Mouse (Mus musculus): ENCODE measurements around the gene Inafm1. TPM values are rescaled to one million over a fixed set of nuclear protein-coding genes. Genes with fewer than 3 reads are reported as not detected.
"Not testable (repeated sequence)": the region's sequence is repeated elsewhere in the genome, so short reads cannot be mapped to it uniquely, and the experiment has no call there.

The Inafm1 gene
- total RNA-seq, 1 experiment: 2.1 TPM

GRCm38 (mm10) chr7:16259110-16259590 is 14.3 kb downstream of the Inafm1 start, which contains the start of gene C5ar1:
C5ar1 (minus strand) TSS chr7:16259540.
- Histone ChIP-seq H3K9ac (ENCODE audit: insufficient read depth, low read depth, low read length, poor library complexity, severe bottlenecking) (no peak within 1 kb of the TSS), H3K4me1 (ENCODE audit: control insufficient read depth in 2 of 2, insufficient read depth in 2 of 2, low read length in 2 of 2, poor library complexity in 1 of 2) (no peaks in the 10 kb centered on the region), H3K27ac (ENCODE audit: insufficient read depth, low read depth, low read length, poor library complexity, severe bottlenecking) (no peak within 1 kb of the TSS), H3K9me3 (ENCODE audit: control insufficient read depth, insufficient read depth, low read depth, low read length) (no peaks in the 10 kb centered on the region), H3K4me3 (ENCODE audit: insufficient read depth in 1 of 2, low read depth in 1 of 2, low read length in 2 of 2, poor library complexity in 1 of 2, severe bottlenecking in 1 of 2) (no peak within 1 kb of the TSS), H3K36me3 (ENCODE audit: control insufficient read depth, insufficient read depth, low read length, poor library complexity, severe bottlenecking) (no peaks in the 10 kb centered on the region)
- TF ChIP-seq ZNF384 (IDR thresholded peaks at IDR 0.05; ENCODE audit: low read depth, low read length) (no peak), ZC3H11A (IDR thresholded peaks at IDR 0.05; ENCODE audit: borderline replicate concordance, low read depth, low read length) (no peak), HCFC1 (IDR thresholded peaks at IDR 0.05; ENCODE audit: borderline replicate concordance, insufficient read depth, low read length) (no peak), CHD2 (IDR thresholded peaks at IDR 0.05; ENCODE audit: low read depth, low read length) (no peak), MAFK (IDR thresholded peaks at IDR 0.05; ENCODE audit: insufficient read depth, low read depth, low read length) (no peak)
- DNase-seq (ENCODE audit: low read depth, low spot score): no peak
- in situ Hi-C loops (cut with MboI; ENCODE audit: low sequenced_read_pairs in 2 of 2, unreplicated experiment in 2 of 2): loop anchor here in 1 of 2 experiments (25.0 kb wide), 1 partner anchor 297 kb away; the partner anchor contains the start of gene Ehd2

GRCm38 (mm10) chr7:16257830-16258229 is 15.6 kb downstream of the Inafm1 start:
- no peak overlapping the region for H3K27ac ChIP-seq (ENCODE audit: insufficient read depth, low read depth, low read length, poor library complexity, severe bottlenecking)
- DNase-seq (ENCODE audit: low read depth, low spot score): no peak
- H3K36me3 ChIP-seq (ENCODE audit: control insufficient read depth, insufficient read depth, low read length, poor library complexity, severe bottlenecking): no peaks in the 10 kb centered on the region
- H3K4me3 ChIP-seq (ENCODE audit: insufficient read depth in 1 of 2, low read depth in 1 of 2, low read length in 2 of 2, poor library complexity in 1 of 2, severe bottlenecking in 1 of 2): no peak overlapping the region
- H3K9me3 ChIP-seq (ENCODE audit: control insufficient read depth, insufficient read depth, low read depth, low read length): no peaks in the 10 kb centered on the region
- no peaks in the 10 kb centered on the region for H3K4me1 ChIP-seq (ENCODE audit: control insufficient read depth in 2 of 2, insufficient read depth in 2 of 2, low read length in 2 of 2, poor library complexity in 1 of 2)
- TF ChIP-seq ZC3H11A (IDR thresholded peaks at IDR 0.05; ENCODE audit: borderline replicate concordance, low read depth, low read length): no peak
- TF ChIP-seq MAFK (IDR thresholded peaks at IDR 0.05; ENCODE audit: insufficient read depth, low read depth, low read length): no peak
- TF ChIP-seq ZNF384 (IDR thresholded peaks at IDR 0.05; ENCODE audit: low read depth, low read length): no peak
- TF ChIP-seq HCFC1 (IDR thresholded peaks at IDR 0.05; ENCODE audit: borderline replicate concordance, insufficient read depth, low read length): no peak
- no peak for TF ChIP-seq CHD2 (IDR thresholded peaks at IDR 0.05; ENCODE audit: low read depth, low read length)
- no peak overlapping the region for H3K9ac ChIP-seq (ENCODE audit: insufficient read depth, low read depth, low read length, poor library complexity, severe bottlenecking)
- in situ Hi-C loops (cut with MboI; ENCODE audit: low sequenced_read_pairs in 2 of 2, unreplicated experiment in 2 of 2): loop anchor here in 1 of 2 experiments (25.0 kb wide), 1 partner anchor 296 kb away; the partner anchor contains the start of gene Ehd2

GRCm38 (mm10) chr7:16255963-16256362 is 17.5 kb downstream of the Inafm1 start:
- H3K9ac ChIP-seq (ENCODE audit: insufficient read depth, low read depth, low read length, poor library complexity, severe bottlenecking); H3K9me3 ChIP-seq (ENCODE audit: control insufficient read depth, insufficient read depth, low read depth, low read length); H3K4me1 ChIP-seq (ENCODE audit: control insufficient read depth in 2 of 2, insufficient read depth in 2 of 2, low read length in 2 of 2, poor library complexity in 1 of 2); DNase-seq (ENCODE audit: low read depth, low spot score); H3K4me3 ChIP-seq (ENCODE audit: insufficient read depth in 1 of 2, low read depth in 1 of 2, low read length in 2 of 2, poor library complexity in 1 of 2, severe bottlenecking in 1 of 2); H3K36me3 ChIP-seq (ENCODE audit: control insufficient read depth, insufficient read depth, low read length, poor library complexity, severe bottlenecking); H3K27ac ChIP-seq (ENCODE audit: insufficient read depth, low read depth, low read length, poor library complexity, severe bottlenecking): not testable (repeated sequence)
- in situ Hi-C loops (cut with MboI; ENCODE audit: low sequenced_read_pairs in 2 of 2, unreplicated experiment in 2 of 2): loop anchor here in 1 of 2 experiments (25.0 kb wide), 1 partner anchor 294 kb away; the partner anchor contains the start of gene Ehd2

- Histone ChIP-seq H3K9ac (ENCODE audit: insufficient read depth, low read depth, low read length, poor library complexity, severe bottlenecking) (no peak overlapping the region), H3K36me3 (ENCODE audit: control insufficient read depth, insufficient read depth, low read length, poor library complexity, severe bottlenecking) (no peaks in the 10 kb centered on the region), H3K4me3 (ENCODE audit: insufficient read depth in 1 of 2, low read depth in 1 of 2, low read length in 2 of 2, poor library complexity in 1 of 2, severe bottlenecking in 1 of 2) (no peak overlapping the region), H3K27ac (ENCODE audit: insufficient read depth, low read depth, low read length, poor library complexity, severe bottlenecking) (no peak overlapping the region), H3K9me3 (ENCODE audit: control insufficient read depth, insufficient read depth, low read depth, low read length) (no peaks in the 10 kb centered on the region), H3K4me1 (ENCODE audit: control insufficient read depth in 2 of 2, insufficient read depth in 2 of 2, low read length in 2 of 2, poor library complexity in 1 of 2) (no peaks in the 10 kb centered on the region)
- in situ Hi-C loops (cut with MboI; ENCODE audit: low sequenced_read_pairs in 2 of 2, unreplicated experiment in 2 of 2): loop anchor here in 1 of 2 experiments (25.0 kb wide), 1 partner anchor 292 kb away; the partner anchor contains the start of gene Ehd2
- TF ChIP-seq MAFK (IDR thresholded peaks at IDR 0.05; ENCODE audit: insufficient read depth, low read depth, low read length) (no peak), HCFC1 (IDR thresholded peaks at IDR 0.05; ENCODE audit: borderline replicate concordance, insufficient read depth, low read length) (no peak)
- no peak for DNase-seq (ENCODE audit: low read depth, low spot score)
Observed at GRCm38 (mm10) chr7:16254195-16254594, 19.2 kb downstream of the Inafm1 start.

- in situ Hi-C loops (cut with MboI; ENCODE audit: low sequenced_read_pairs in 2 of 2, unreplicated experiment in 2 of 2): loop anchor here in 1 of 2 experiments (25.0 kb wide), 1 partner anchor 288 kb away; the partner anchor contains the start of gene Ehd2
- no peak for TF ChIP-seq ZNF384 (IDR thresholded peaks at IDR 0.05; ENCODE audit: low read depth, low read length)
- TF ChIP-seq MAFK (IDR thresholded peaks at IDR 0.05; ENCODE audit: insufficient read depth, low read depth, low read length): no peak
- no peak for TF ChIP-seq ZC3H11A (IDR thresholded peaks at IDR 0.05; ENCODE audit: borderline replicate concordance, low read depth, low read length)
- TF ChIP-seq CHD2 (IDR thresholded peaks at IDR 0.05; ENCODE audit: low read depth, low read length): no peak
- TF ChIP-seq HCFC1 (IDR thresholded peaks at IDR 0.05; ENCODE audit: borderline replicate concordance, insufficient read depth, low read length): no peak
- Histone ChIP-seq H3K36me3 (ENCODE audit: control insufficient read depth, insufficient read depth, low read length, poor library complexity, severe bottlenecking) (no peaks in the 10 kb centered on the region), H3K4me3 (ENCODE audit: insufficient read depth in 1 of 2, low read depth in 1 of 2, low read length in 2 of 2, poor library complexity in 1 of 2, severe bottlenecking in 1 of 2) (no peak overlapping the region), H3K9me3 (ENCODE audit: control insufficient read depth, insufficient read depth, low read depth, low read length) (no peaks in the 10 kb centered on the region), H3K4me1 (ENCODE audit: control insufficient read depth in 2 of 2, insufficient read depth in 2 of 2, low read length in 2 of 2, poor library complexity in 1 of 2) (no peaks in the 10 kb centered on the region), H3K9ac (ENCODE audit: insufficient read depth, low read depth, low read length, poor library complexity, severe bottlenecking) (no peak overlapping the region), H3K27ac (ENCODE audit: insufficient read depth, low read depth, low read length, poor library complexity, severe bottlenecking) (no peak overlapping the region)
- DNase-seq (ENCODE audit: low read depth, low spot score): no peak
Observed at GRCm38 (mm10) chr7:16250687-16251086, 22.7 kb downstream of the Inafm1 start.
